Mouse (Mus musculus): ENCODE results near the gene Nrp1.

Nrp1 gene

GRCm38 (mm10) chr8:128505866-128506265 is 147.5 kb downstream of the Nrp1 start:
- in situ Hi-C loops (cut with MseI, MboI) = no loop called here

GRCm38 (mm10) chr8:128508723-128509122 is 150.3 kb downstream of the Nrp1 start:
- in situ Hi-C loops (cut with MseI, MboI) = no loop called here

- in situ Hi-C loops (cut with MseI, MboI) = no loop called here
These were observed 152.6 kb downstream of the Nrp1 start for GRCm38 (mm10) chr8:128511021-128511420.

- in situ Hi-C loops (cut with MseI, MboI) = no loop called here
These were observed 153.3 kb downstream of the Nrp1 start for GRCm38 (mm10) chr8:128511732-128512131.

DNA sequence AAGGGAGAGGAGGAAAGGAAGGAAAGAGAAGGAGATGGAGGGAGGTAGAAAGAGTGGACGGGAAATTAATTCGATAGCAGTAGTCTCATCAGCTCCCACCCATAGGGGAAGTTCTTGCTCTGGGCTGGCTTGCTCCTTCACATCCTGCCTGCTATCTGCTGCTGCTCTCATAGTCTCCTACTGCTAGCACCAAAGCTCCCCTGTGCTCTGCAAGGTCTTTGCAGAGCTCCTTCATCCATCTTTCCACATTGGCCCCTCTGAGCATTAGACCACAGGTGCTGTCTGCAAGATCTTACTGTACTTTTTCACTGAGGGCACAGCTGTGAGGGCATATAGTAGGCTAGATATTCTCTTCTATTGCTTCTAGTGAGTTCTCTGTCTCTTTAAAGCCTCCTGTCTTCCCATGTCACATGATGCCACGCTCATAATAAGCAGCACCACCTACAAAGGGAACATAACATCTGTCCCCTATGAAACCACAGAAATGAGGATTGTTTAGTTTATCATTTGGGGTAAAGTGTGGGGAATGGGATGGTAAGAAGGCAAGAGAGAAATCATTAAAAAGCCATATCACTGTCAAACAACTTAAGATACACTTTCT is 158.5 kb downstream of the Nrp1 start:
- in situ Hi-C loops (cut with MseI, MboI) = no loop called here

DNA sequence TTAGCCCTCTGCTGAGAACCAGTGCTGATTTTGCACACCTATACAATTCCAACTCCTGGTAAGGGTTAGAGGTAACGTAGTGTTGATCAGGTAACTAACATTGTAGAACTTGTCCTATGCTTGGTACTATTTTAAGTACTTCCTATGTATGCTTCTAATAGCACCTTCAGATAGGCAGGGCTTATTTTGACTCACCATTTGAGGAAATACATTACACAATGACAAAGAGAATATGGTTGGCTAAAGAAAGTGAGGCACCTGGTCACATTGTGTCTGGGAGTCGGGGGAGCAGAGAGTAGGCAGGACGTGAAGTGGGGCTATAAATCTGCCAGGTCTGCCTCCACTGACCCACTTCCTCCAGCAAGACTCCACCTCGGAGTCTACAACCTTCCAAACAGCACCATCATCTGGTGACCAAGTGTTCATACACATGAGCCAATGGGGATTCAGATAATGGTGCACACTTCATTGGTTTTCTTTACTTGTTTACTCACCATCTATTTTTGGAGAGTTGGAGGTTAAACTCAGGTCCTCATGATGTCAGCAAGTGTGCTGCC is 159.2 kb downstream of the Nrp1 start:
- in situ Hi-C loops (cut with MseI, MboI) = no loop called here

DNA sequence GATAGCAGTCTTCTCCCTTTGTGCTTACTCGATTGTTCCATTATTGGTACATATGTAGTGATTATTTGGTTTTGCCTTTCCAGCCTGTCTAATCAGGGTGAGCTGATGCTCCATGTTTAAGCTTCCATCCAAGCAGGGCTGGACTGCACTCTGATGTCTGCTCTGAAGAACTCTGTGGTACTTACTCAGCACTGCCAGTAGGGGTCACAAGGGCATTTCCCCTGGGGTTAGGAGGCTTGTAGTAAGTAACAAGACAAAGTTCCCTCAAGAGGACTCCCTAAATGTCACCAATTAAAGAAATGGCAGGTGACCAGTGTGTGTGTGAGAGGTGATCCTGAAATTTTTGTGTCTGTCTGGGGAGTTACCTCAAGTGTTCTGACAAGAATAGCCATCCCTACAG is 161.0 kb downstream of the Nrp1 start:
- in situ Hi-C loops (cut with MseI, MboI) = no loop called here

GRCm38 (mm10) chr8:128523825-128524224 is 165.4 kb downstream of the Nrp1 start:
- in situ Hi-C loops (cut with MseI, MboI) = no loop called here

GRCm38 (mm10) chr8:128525912-128526311 is 167.5 kb downstream of the Nrp1 start:
- in situ Hi-C loops (cut with MseI, MboI) = no loop called here

GRCm38 (mm10) chr8:128528591-128529383 is 170.4 kb downstream of the Nrp1 start:
- in situ Hi-C loops (cut with MseI, MboI) = no loop called here

DNA sequence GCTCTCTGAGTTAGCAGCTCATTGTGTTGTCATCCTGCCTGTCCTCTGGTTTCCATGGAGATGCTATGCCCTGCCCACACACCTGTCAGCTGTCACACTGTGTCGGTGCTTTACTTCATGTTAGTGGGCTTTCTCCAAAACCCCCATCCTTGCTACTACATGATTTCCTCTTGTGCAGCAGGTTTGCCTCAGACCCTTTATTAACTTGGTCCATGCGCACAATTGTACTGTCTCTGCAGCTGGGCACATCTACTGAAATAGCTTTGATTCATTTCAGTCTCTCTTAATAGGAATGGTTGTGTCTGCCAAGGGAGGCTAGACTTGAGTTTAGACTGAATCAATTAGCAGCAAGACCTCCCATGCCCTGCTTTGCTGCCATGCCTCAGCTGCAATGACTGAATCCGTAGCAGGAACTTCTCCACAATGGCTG is 176.1 kb downstream of the Nrp1 start:
- in situ Hi-C loops (cut with MseI, MboI) = no loop called here

DNA sequence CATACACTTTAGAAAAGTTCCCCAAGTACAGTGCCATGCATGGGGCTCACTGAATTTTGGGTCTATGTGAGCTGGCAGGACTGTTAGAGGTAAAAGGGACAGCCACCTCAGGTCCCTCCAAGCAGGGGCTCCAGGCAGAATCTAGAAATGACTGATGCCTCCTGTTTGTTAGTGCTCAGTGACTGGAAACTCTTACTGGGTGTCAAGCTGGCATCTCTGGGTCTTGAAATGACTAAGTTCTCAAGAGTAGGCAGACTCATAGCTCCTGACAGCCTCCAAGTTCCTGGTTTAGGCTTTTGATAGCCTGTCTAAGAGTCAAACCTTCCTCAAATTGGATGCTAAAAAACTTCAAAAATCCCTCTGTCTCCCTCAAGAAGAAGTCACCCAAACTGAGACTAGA is 177.3 kb downstream of the Nrp1 start:
- in situ Hi-C loops (cut with MseI, MboI) = no loop called here

- in situ Hi-C loops (cut with MseI, MboI) = no loop called here
These were observed 180.0 kb downstream of the Nrp1 start for GRCm38 (mm10) chr8:128538378-128538777.

DNA sequence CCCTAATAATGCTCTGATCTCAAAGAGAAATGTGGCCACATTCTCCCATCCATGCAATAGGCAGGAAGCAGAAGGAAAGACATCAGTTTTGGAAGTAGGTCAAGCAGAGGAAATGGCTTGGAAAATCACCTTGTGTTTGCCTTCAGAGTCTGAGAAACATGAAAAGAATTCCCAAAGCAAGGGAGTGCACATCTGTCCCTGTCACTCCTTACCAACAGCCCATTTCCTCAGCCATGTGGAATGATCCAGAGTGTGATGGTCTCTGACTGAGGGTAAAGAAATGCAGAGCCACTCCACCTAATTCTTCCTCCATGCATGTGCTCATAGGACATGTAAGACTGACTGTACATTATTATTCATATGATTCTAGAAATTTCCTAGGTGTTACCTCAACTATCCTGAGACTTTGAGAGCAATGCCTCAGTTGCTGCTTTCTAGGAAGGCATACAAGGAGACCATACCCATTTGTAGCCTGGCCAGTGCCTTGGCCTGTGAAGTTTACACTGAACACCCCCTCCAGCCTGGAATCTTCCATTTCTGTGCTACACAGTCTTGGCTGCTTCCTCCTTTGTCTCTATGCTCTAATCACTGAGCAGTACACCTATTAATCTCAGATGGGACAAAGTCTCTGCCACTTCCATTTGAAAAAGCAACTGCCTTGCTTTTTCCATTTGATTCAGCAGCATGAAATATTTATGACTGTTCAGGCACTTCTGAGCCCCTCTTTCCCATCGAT is 183.1 kb downstream of the Nrp1 start:
- in situ Hi-C loops (cut with MseI, MboI) = no loop called here

DNA sequence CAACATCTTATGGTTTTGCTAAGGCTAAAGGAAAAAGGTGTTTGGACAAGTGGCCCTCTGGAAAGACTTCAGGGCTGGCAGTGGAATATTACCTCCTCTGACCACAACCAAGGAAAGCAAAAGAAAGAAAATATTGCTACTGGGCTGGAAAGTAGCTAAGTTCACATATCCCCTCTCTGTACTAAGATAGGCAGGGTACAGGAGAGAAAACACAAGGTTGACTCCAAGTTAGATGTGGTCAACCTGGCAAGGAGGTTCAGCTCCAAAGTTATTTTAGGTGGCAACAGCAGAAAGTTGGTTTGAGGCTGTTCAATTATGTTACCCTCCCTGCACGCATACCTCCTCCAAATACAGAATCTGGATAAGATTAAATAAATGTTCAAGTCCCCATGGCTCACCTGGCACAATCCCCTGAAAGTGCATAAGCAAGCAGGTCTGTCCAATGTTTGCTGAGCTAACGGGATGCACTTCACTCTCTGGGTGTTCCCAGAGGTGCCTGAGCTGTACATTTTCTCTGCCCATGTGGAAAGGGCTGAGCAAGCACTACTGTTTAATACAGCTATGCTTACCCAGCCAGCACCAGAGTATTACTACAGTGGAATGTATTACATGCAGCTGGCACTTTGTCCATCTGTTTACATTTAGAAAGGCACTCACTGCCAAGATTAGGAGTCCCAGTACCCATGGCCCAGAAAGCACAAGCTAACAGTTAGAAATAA is 185.9 kb downstream of the Nrp1 start:
- in situ Hi-C loops (cut with MseI, MboI) = no loop called here

DNA sequence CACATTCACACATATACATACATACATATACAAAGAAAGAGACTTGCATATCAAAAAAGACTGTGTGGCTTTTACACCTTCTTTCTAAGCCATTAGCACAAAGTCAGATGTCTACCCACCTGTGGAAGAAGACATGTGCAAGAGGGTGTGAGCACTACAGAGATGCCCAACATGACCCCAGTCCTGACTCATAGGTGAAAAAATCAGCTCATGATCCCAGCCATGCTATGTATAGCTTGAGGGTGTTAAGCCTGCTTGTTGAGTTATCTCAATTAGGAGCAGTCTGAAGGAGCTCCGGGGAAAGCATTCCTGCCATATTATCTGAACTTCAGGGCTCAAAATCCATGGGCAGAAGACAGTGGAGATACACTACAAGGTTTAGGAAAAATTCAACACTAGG is 187.9 kb downstream of the Nrp1 start:
- in situ Hi-C loops (cut with MseI, MboI) = no loop called here

GRCm38 (mm10) chr8:128547361-128547760 is 189.0 kb downstream of the Nrp1 start:
- in situ Hi-C loops (cut with MseI, MboI) = no loop called here

DNA sequence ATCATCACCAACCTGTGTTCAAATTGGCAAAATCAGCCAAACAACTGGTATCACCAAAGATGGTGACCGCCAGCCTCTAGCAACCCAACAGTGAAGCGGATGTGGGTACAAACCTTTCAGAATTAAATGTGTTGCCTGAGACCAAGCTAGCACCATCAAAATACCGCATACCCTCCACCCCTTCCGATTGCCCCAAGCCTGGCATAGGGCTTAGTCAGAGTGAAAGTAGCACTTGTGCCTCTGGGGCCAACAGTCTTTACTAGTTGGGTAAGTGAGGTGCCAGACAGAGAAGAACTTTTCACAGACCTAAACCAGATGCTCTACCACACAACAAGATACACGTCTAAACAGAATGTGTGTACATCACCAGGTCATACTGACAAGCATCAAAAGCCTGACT is 191.3 kb downstream of the Nrp1 start:
- in situ Hi-C loops (cut with MseI, MboI) = no loop called here

DNA sequence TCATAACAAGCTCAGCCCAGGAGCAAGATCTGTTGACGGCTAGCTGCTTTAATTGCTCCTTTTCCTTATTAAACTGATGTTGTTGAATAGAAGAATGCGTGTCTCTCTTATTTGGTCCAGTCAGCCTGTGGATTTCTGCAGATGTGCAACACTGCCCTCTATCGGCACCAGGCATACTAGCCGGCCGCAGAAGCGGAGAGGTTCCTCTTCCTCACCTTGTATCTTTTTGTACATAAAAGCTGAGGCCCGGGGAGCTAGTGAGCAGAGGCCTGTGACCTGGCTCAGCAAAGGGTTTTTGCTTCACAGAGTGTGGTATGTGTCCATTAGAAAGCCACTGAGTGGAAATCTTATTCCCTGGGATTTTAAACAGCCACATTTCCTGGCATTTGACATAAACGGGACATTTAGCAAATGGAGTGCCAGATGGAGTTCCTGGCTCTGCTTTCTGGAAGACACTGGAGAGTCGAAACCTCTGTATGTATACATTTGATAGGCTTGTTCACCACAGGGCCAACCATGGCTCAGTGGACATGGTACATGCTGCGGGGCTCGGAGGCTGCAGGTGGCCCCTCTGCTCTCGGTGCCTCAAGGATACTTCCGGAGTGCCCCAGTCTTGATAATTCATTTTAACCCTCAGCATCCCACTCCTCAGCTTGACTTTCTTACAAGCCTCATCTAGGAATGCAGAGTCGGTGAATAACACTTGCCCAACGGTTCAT is 193.2 kb downstream of the Nrp1 start:
- in situ Hi-C loops (cut with MseI, MboI) = no loop called here

Data from mouse trophoblast stem cell (cell line).